Mouse (Mus musculus) forebrain, embryonic 14.5 days (tissue): ENCODE data around the gene Lrrc28. TPM values are rescaled to one million over a fixed set of nuclear protein-coding genes. Genes with fewer than 3 reads are reported as not detected.

ENCODE experiments used
- ATAC-seq: fragments of 200-750 bp; cut with Nextera tagmentation; 2 replicates; pipeline ENCODE4 v1.8.0; 2017; ENCODE audit warnings: mild to moderate bottlenecking, moderate library complexity
- DNase-seq: peaks from one replicate; pipeline ENCODE4 v3.0.0-alpha.2; 2015; ENCODE audit warnings: low spot score
- H3K27ac ChIP-seq: fragments of 300-500 bp; sonication (generic); 2 replicates; pipeline ENCODE4 v1.5.1; 2014; ENCODE audit warnings: low read depth, mild to moderate bottlenecking, control low read depth, low read length, moderate library complexity
- H3K27me3 ChIP-seq: fragments of 300-500 bp; sonication (generic); replicated peaks from 2 replicates; pipeline ENCODE4 v1.6.1; 2014; ENCODE audit warnings: low read length, control low read depth, mixed read lengths; ENCODE audit not compliant: control insufficient read depth, insufficient read depth
- H3K36me3 ChIP-seq: fragments of 300-500 bp; sonication (generic); 2 replicates; pipeline ENCODE4 v1.6.1; 2014; ENCODE audit warnings: low read length, control low read depth; ENCODE audit not compliant: control insufficient read depth, insufficient read depth
- H3K4me1 ChIP-seq: fragments of 300-500 bp; sonication (generic); 2 replicates; pipeline ENCODE4 v1.6.1; 2014; ENCODE audit warnings: antibody characterized with exemption, low read length, control low read depth; ENCODE audit not compliant: control insufficient read depth, insufficient read depth
- H3K4me2 ChIP-seq: fragments of 300-500 bp; sonication (generic); 2 replicates; pipeline ENCODE4 v1.6.1; 2014; ENCODE audit warnings: mild to moderate bottlenecking, control low read depth, low read length
- H3K4me3 ChIP-seq: fragments of 300-500 bp; sonication (generic); 2 replicates; pipeline ENCODE4 v1.5.1; 2014; ENCODE audit warnings: low read depth, low read length, control low read depth
- H3K9ac ChIP-seq: fragments of 300-500 bp; sonication (generic); 2 replicates; pipeline ENCODE4 v1.6.1; 2014; ENCODE audit warnings: mild to moderate bottlenecking, low read length, control low read depth, moderate library complexity
- H3K9me3 ChIP-seq: fragments of 300-500 bp; sonication (generic); replicated peaks from 2 replicates; pipeline ENCODE4 v1.6.1; 2016; ENCODE audit warnings: low read length, control low read depth, mixed read lengths; ENCODE audit not compliant: control insufficient read depth
- WGBS: fragments of 180-500 bp; shearing (Covaris S2); extraction: QIAGEN DNeasy Blood & Tissue Kit; methylation state at CpG from one replicate; pipeline ENCODE4 v1.1.7; 2014; 5-methylcytosine and 5-hydroxymethylcytosine counted together
- polyA plus RNA-seq: library from polyadenylated mRNA; unstranded; fragments of >200 nt; fragmentation: Nextera tagmentation; extraction: Ambion mirVana; gene quantifications from 2 replicates; pipeline ENCODE4 v1.2.1, GENCODE M21; 2014

The Lrrc28 gene
- polyA plus RNA-seq: 40.2 and 40.5 TPM in 2 replicates

DNA sequence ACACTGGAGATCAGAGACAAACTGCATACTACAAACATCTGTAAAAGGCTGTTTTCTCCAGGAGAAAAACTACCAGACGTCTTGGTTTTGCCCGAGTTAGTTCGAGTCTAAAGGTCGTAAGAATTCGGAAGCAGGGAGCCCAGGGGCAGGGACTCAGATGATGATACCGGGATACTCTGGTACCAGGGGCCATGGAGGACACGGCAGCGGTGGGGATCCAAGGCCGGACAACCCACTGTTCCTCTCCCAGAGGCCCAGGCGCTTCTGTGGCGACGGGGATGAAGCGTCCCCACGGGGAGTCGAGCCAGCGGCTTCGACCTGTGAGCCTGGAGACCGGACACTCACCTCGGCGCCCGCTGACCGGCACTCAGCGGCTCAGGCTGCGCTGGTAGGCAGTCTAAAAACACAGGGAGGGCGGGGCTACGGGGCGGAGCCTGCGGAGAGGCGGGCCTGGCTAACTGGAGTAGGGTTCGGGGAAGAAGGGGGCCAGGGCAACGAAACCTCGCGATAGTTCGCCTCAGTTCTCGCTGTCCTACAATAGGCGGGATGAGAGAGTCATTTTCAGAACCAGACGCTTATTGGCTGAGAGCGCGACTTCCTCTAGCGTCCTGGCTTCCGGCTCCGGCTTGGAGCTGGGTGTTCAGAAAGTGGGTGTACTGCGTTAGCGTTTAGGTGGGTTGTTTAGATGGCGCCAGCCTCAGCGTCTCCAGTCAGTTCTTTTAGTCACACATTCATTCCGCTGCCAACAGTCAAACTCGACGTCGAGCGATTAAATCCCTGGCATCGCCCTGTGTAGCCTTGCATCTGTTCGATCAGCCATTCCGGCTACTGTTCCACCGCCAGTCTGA is at the start of gene Lrrc28:
Gene Lrrc28, minus strand, starts transcription at position 436 of the 848 bp plus-strand sequence.
- Histone ChIP-seq H3K27me3 (no peaks in the 10 kb centered on the region), H3K4me1 (peaks cover 13% of the 10 kb centered on the region; the same call in 1 of the 2 replicates), H3K4me2 (peak within 1 kb of the TSS; percentile 68), H3K36me3 (peaks cover 7% of the 10 kb centered on the region), H3K27ac (peak within 1 kb of the TSS; percentile 90), H3K9ac (peak within 1 kb of the TSS; percentile 87), H3K9me3 (no peaks in the 10 kb centered on the region), H3K4me3 (peak within 1 kb of the TSS; percentile 76)
- DNase-seq: peak; percentile 100
- under 1% methylated on average over 55 of the region's 55 CpGs for WGBS
- ATAC-seq: peak; percentile 99

DNA sequence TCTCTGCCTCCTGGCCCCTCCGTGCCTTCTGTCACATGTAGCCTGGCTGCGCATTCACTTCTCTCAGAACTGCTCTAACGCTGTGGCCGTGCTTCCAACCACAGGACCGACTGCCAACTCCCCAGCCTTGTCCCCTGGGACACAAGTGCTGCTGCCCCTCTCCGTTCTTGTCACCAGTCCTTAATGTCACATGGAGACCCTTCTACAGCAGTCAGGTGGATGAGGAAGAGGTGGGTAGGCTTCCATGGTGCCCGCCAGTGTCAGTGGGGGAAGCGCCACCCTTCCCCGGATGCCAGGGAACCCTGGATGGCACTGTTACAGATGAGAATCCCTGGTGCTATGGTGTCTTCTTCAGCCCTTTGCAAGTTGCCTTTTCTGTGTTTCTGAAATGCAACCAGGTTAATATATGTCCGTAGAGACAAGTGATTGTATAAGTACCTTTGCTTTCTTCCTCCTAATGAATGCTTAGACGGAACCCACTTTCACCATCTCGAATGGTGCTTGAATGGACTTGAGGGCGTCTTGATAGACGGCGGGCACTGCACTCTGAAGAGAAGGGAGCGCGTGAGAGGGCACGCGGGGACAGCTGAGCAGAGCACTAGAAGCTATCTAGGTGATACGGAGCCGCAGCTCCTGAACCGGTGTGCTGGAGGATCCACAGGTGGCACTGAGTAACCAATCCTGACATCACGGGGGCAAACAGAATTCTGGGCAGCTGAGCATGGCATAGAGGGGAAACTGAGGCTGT is 47.9 kb upstream of the Lrrc28 start:
- ATAC-seq (no peak), DNase-seq (no peak)
- Histone ChIP-seq H3K9ac (no peak overlapping the region), H3K4me2 (no peak overlapping the region), H3K4me1 (no peaks in the 10 kb centered on the region), H3K9me3 (no peaks in the 10 kb centered on the region), H3K36me3 (0 out of 2 replicates have a peak, but pooled peaks cover 2% of the 10 kb centered on the region), H3K27ac (no peak overlapping the region), H3K27me3 (no peaks in the 10 kb centered on the region), H3K4me3 (no peak overlapping the region)
- WGBS: 92% methylated on average over 23 of the region's 23 CpGs

DNA sequence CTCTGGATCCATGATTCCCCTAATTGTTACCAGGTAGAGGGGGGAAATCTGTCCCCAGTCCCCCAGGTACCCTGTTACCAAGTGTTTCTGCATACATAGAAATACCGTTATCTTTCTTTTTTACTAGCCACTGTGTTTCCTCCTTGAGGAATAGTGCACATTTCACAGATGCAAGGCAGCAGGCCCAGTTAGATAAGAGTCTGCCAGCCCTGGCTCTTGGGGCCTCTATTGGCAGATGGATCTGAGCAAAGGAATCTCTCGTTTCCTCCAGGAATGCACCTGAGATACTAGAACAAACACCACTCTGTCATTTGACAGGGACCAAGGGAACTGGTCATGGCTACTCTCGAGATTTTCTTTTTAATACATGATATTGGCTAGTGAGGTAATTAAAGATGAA is 47.1 kb upstream of the Lrrc28 start:
- Histone ChIP-seq H3K27ac (no peak overlapping the region), H3K4me2 (no peak overlapping the region), H3K36me3 (0 out of 2 replicates have a peak, but pooled peaks cover 2% of the 10 kb centered on the region), H3K4me1 (no peaks in the 10 kb centered on the region), H3K4me3 (no peak overlapping the region), H3K27me3 (no peaks in the 10 kb centered on the region), H3K9me3 (no peaks in the 10 kb centered on the region), H3K9ac (no peak overlapping the region)
- WGBS: 87% methylated on average over 3 of the region's 3 CpGs
- no peak for ATAC-seq
- no peak for DNase-seq

DNA sequence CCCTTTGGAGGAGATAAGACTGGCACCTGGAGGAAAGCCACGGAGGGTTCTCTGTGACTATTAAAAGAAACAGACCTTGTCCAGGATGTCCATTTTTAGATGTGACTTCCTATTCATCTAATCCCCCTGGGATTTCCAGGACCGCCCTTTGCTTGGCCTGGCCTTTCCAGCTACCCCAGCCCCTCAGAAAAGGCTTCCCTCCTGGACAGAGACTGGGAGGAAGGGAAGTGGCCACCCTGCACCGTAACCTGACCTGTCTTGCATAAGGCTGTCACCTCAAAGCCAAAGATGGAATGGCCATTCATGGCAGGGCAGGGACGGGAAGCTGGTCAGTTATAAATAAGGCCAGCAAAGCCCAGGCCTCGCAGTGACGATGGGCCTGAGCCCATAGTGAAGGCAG is 46.0 kb upstream of the Lrrc28 start:
- no peaks in the 10 kb centered on the region for H3K36me3 ChIP-seq
- no peak for DNase-seq
- no peaks in the 10 kb centered on the region for H3K9me3 ChIP-seq
- no peak overlapping the region for H3K27ac ChIP-seq
- H3K27me3 ChIP-seq: no peaks in the 10 kb centered on the region
- WGBS: 85% methylated on average over 6 of the region's 6 CpGs
- no peak for ATAC-seq
- no peak overlapping the region for H3K4me3 ChIP-seq
- H3K9ac ChIP-seq: no peak overlapping the region
- no peak overlapping the region for H3K4me2 ChIP-seq
- no peaks in the 10 kb centered on the region for H3K4me1 ChIP-seq

DNA sequence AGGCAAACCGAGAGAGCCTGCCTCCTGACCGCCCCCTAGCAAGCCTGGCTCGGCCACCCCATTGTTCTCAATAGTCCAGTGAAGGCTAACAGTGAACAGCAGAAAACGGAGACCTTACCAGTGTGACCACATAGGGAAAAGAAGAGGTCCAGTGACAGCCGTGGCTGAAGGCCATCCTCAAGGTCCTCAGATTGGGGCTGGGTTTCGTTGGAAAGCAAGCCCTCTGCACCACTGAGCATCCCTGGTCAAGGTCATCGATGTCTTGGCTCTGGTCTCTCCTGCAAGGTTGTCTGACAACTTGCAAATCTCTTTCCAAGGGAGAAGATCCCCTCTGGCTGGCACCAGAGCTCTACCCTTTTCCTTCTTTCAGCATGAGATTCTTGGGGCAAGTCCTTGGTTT is 44.7 kb upstream of the Lrrc28 start:
- H3K4me2 ChIP-seq: no peak overlapping the region
- no peaks in the 10 kb centered on the region for H3K4me1 ChIP-seq
- H3K9ac ChIP-seq: no peak overlapping the region
- H3K4me3 ChIP-seq: no peak overlapping the region
- H3K36me3 ChIP-seq: no peaks in the 10 kb centered on the region
- DNase-seq (no peak), ATAC-seq (no peak)
- no peaks in the 10 kb centered on the region for H3K9me3 ChIP-seq
- 80% methylated on average over 7 of the region's 7 CpGs for WGBS
- no peak overlapping the region for H3K27ac ChIP-seq
- no peaks in the 10 kb centered on the region for H3K27me3 ChIP-seq

DNA sequence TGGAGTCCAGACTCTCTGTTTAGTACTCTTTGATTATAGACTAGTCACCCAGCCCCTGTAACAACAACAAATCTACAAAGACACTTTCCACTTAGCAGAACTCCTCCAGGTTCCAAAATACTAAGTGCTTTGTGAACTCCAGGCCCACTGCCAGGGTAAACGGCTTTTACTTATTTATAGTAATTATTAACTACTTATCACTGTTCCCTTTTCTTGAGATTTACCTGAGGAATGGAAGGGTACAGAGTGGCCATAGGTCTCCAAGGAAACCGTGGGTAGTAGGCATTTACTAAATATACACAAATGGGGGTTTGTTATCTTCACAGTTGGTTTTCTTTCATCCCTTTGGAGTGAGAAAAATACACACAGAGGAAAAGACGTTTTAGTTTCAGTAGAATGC is 43.2 kb upstream of the Lrrc28 start:
- no peaks in the 10 kb centered on the region for H3K9me3 ChIP-seq
- H3K36me3 ChIP-seq: 0 out of 2 replicates have a peak, but pooled peaks cover 1% of the 10 kb centered on the region
- H3K4me2 ChIP-seq: no peak overlapping the region
- no peaks in the 10 kb centered on the region for H3K27me3 ChIP-seq
- H3K4me3 ChIP-seq: no peak overlapping the region
- ATAC-seq (no peak), DNase-seq (no peak)
- 26% methylated on average over 3 of the region's 3 CpGs for WGBS
- no peak overlapping the region for H3K27ac ChIP-seq
- H3K4me1 ChIP-seq: no peaks in the 10 kb centered on the region
- no peak overlapping the region for H3K9ac ChIP-seq

DNA sequence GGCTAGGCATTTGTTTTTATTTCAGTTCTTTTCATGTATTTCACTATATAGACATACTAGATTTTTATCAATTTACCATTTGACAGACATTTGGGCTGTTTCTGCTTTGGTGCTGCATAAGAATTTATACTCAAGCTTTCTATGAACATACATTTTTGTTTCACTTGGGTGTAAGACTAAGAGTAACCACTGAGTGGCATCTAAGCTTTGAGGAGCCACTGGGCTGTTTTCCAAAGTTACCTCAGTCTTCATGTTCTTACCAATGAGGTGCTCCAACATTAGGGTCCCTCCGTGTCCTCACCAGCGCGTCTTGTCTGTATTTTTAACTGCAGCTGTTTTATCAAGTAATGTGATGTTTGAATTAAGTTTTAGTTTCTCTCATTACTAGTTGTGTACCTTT is 41.5 kb upstream of the Lrrc28 start:
- Histone ChIP-seq H3K36me3 (0 out of 2 replicates have a peak, but pooled peaks cover 3% of the 10 kb centered on the region), H3K27me3 (no peaks in the 10 kb centered on the region), H3K9ac (no peak overlapping the region), H3K4me3 (no peak overlapping the region), H3K4me2 (no peak overlapping the region), H3K27ac (no peak overlapping the region), H3K4me1 (no peaks in the 10 kb centered on the region), H3K9me3 (no peaks in the 10 kb centered on the region)
- 96% methylated on average over 3 of the region's 3 CpGs for WGBS
- no peak for ATAC-seq
- DNase-seq: peak; percentile 27

DNA sequence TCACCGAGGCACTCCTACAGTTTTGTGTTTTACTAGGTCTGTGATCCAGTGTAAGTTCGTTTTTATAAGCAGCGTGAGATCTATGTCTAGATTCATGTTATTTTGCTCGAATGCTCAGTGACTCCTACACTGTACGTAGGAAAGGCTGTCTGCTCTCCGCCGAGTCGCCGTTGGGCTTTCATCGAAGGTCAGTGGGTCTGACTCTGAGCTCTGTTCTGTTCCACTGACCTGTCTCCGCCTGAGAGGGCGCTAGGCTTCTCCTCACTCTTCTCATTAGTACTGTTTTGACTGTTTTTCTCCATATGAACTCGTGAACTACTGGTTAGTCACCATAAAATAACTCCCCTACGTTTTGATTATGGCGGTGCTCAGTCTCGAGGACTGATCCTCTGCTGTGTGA is 37.9 kb upstream of the Lrrc28 start:
- H3K27ac ChIP-seq: no peak overlapping the region
- H3K4me2 ChIP-seq: no peak overlapping the region
- H3K36me3 ChIP-seq: peaks cover 9% of the 10 kb centered on the region
- ATAC-seq (no peak), DNase-seq (no peak)
- H3K4me1 ChIP-seq: no peaks in the 10 kb centered on the region
- 86% methylated on average over 16 of the region's 16 CpGs for WGBS
- H3K4me3 ChIP-seq: no peak overlapping the region
- no peaks in the 10 kb centered on the region for H3K27me3 ChIP-seq
- H3K9me3 ChIP-seq: no peaks in the 10 kb centered on the region
- H3K9ac ChIP-seq: no peak overlapping the region

DNA sequence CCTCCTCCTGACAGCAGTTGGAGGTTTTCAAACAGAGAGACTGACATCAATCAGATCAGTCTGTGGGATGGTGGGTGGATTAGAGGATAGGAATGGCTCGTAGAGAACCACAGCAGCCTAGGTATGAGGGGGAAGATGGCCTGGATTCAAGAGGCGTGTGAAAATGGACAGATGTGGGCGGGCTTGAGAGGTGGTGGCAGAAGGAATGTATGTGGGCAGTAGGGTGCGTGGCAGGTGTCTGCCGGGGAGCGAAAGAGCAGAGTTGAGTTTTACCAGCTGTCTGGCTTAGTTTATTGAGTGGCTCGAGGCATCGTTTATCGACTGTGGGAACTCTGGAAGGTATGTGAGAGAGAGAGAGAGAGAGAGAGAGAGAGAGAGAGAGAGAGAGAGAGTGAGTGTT is 36.0 kb upstream of the Lrrc28 start:
- Histone ChIP-seq H3K36me3 (peaks cover 9% of the 10 kb centered on the region), H3K9me3 (no peaks in the 10 kb centered on the region), H3K4me2 (no peak overlapping the region), H3K4me1 (no peaks in the 10 kb centered on the region), H3K9ac (no peak overlapping the region), H3K27me3 (no peaks in the 10 kb centered on the region), H3K4me3 (no peak overlapping the region), H3K27ac (no peak overlapping the region)
- WGBS: 86% methylated on average over 9 of the region's 9 CpGs
- ATAC-seq (no peak), DNase-seq (no peak)
